Mouse (Mus musculus) heart, adult 2 months (tissue): Measurements from ENCODE around the gene Nav1.

ENCODE experiments used
- CTCF ChIP-seq: fragments of 200-600 bp; IDR thresholded peaks from 2 replicates; pipeline ENCODE4 v1.8.1; 2022; ENCODE audit warnings: antibody characterized with exemption, mild to moderate bottlenecking, moderate library complexity
- EP300 ChIP-seq: fragments of 200-500 bp; IDR thresholded peaks from 2 replicates; pipeline ENCODE4 v1.6.1; 2011; ENCODE audit warnings: low read depth, low read length, control low read depth; ENCODE audit not compliant: insufficient read depth

- TF ChIP-seq CTCF (no peak), EP300 (no peak)
These were observed 42.2 kb downstream of the Nav1 start for GRCm38 (mm10) chr1:135564660-135565519.
